Mouse (Mus musculus) embryo, embryonic 10 days (tissue): ENCODE measurements at regions not wholly inside any gene's neighbourhood (a gene's known extent, or its start where the extent isn't known, plus 50 kb on each side); places are given as distances from the start of the nearest gene placed in this dataset.

Source experiments
- DNase-seq: peaks from one replicate; pipeline ENCODE4 v3.0.0-alpha.2; 2015; ENCODE audit warnings: low spot score

- no peak for DNase-seq
These were observed 83.1 kb upstream of the Pcdh8 start for GRCm38 (mm10) chr14:79854216-79854615.

- no peak for DNase-seq
These were observed 81.6 kb upstream of the Pcdh8 start for GRCm38 (mm10) chr14:79852683-79853082.

DNA sequence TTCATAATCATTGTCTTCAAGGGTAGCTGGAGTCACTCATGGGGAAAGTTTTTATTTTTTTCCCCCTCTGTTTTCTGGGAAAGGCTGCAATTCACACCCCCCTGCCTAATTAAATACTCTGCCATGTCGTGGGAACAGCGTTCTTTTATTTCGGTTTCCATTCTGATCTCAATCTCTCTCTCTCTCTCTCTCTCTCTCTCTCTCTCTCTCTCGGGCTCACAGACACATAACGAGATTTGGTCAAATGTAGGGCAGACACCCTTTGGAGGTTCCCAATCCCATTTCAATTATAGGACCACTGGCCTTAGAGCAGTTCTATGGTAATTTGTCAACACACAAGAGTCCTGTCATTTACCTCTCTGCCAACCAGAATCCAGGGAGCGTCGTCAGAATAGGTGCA is 80.7 kb upstream of the Pcdh8 start:
- DNase-seq: no peak

DNA sequence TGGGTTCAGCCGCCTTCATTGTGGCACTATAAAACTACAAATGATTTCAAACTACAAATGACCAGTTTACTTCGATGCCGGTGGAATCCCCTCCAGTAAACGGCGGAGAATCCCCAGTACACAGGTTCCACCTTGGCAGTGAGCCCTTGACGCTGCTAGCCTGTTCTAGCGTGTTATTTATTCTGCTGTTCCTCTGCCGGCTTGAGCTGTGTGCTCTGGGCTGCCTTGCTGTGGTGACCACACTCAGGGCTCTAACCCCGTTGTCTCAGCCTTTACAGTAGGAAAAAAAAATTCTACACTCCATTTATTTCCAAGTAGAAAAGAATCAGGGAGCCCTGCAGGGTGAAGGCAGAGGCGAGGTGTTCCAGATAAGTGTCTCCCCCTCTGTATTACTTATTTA is 80.1 kb upstream of the Pcdh8 start:
- DNase-seq: no peak

GRCm38 (mm10) chr14:79849617-79850435 is 78.7 kb upstream of the Pcdh8 start:
- DNase-seq: no peak

- DNase-seq: no peak
These were observed 77.0 kb upstream of the Pcdh8 start for GRCm38 (mm10) chr14:79848116-79848515.

DNA sequence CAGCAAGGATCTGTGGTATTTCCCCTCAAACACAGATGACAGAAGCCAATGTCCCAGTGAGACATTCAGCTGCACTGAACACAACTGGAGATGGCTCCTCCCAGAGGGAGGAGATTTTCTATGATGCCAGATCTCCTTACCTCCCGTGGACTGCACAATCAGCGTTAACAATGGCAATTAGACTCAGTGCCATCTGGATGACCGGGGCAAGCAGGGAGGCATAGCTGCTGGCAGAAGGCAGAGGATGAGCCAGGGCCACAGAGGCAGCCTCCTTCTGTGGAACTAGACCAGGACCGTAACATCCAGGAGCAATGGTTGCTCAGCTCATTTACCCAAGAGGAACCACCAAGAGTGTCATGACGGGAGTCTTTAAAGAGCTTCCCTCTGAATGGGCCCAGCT is 73.2 kb upstream of the Pcdh8 start:
- no peak for DNase-seq

GRCm38 (mm10) chr14:79843135-79843550 is 72.0 kb upstream of the Pcdh8 start:
- DNase-seq: peak; percentile 66

- DNase-seq: no peak
These were observed 71.6 kb upstream of the Pcdh8 start for GRCm38 (mm10) chr14:79842734-79843133.

GRCm38 (mm10) chr14:79837101-79837500 is 66.0 kb upstream of the Pcdh8 start:
- DNase-seq: no peak

DNA sequence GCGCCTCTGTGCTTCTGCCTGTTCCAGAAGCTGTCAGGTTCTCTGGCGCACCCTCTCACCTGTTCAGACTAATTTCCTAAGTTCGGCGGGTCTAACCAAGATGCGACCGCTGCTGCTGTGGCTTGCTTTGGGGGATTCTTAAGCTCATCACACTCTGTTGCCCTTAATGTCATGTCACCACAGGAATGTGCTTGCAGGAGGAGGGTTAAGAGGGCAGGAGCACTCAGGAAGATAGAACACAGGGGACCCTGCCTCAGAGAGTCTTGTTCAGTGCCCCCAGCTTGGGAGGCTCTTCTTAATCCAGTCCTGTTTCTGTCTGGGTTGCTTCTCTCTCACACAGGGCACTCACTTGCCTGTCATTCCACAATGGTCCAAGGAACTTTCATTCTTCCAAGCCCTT is 65.1 kb upstream of the Pcdh8 start:
- DNase-seq: no peak

DNA sequence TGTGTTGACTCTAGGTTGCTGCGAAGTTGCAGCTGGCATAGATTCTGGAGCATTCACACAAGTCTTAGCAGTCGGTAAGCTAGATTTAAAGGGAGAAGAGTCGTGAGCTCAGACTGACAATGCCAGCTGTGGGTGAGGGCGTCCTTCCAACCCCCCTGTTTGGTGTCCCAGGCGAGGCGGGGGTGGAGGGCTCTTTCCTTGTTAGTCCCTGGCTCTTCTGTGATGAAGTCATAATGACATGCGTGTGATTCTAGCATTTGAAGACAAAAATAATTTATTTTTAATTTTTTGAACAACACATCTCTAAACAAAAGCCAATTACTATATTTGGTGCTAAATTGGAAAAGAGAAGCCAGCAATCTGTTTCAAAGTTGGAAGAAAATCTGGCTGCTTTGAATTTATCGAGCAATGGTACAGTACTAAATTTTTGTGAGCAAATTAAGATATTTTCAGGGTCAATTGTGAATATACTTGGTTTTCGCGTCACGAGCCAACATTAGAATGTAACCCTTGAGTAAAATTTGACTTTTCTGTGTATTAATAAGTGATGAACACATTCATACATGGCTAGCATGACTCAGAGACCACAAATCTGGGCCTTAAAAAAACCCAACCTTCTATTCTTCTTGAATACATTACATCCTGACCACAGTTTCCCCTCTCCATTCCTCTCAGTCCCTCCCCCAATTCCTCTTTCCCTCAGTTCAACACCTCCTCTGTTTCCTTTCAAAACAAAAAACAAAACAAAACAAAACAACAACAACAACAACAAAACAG is 53.7 kb upstream of the Pcdh8 start:
- no peak for DNase-seq

- no peak for DNase-seq
These were observed 51.5 kb upstream of the Pcdh8 start for GRCm38 (mm10) chr14:79822453-79823117.

DNA sequence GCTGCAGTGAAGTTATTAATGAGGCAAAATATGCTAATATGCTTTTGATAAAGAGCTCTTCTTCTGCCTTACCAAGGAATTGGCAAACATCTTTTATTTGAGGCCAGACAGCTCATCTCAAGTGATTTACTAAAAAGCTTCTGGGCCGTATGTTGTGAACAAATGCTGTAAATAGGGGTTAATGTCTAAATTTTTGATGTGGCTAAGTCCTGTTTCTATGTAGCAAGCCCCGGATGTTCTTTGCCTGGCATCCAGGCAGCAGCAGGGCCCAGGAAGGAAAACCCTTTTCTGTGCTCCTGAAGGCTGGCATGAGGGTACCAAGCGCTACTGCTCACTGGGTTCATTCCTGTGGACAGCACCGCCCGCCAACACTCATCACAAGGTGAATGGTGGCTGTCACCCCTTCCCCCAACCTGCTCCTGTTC is 50.9 kb upstream of the Pcdh8 start:
- no peak for DNase-seq

GRCm38 (mm10) chr14:79821352-79822010 is 50.4 kb upstream of the Pcdh8 start:
- no peak for DNase-seq
